Mouse (Mus musculus): ENCODE measurements around the gene Wtip.
"Not testable (repeated sequence)": the region's sequence is repeated elsewhere in the genome, so short reads cannot be mapped to it uniquely, and the experiment has no call there.

The Wtip gene

GRCm38 (mm10) chr7:34122987-34123720 lies 9.9 kb downstream of the Wtip start:
- in situ Hi-C loops (cut with MboI, MseI), result no loop called here

DNA sequence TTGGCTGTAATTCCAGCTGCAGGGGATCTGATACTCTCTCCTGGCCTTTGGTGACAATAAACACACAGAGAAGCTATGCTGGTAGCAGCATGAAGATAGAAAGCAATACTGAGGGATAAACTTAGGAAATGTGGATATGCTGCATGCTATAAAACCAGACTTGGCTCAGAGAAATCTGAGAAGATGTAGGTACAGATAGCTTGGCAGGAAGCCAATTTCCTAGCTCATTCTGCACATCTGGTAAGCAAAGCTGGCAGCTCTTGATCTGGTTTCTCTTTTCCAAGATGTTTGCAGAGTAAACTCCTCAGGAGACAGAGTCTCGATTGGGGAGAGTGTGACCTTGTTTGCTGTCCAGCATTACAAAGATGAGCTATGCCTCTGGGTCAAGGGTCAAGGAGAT lies 12.4 kb downstream of the Wtip start:
- in situ Hi-C loops (cut with MboI, MseI), result not testable (repeated sequence)

DNA sequence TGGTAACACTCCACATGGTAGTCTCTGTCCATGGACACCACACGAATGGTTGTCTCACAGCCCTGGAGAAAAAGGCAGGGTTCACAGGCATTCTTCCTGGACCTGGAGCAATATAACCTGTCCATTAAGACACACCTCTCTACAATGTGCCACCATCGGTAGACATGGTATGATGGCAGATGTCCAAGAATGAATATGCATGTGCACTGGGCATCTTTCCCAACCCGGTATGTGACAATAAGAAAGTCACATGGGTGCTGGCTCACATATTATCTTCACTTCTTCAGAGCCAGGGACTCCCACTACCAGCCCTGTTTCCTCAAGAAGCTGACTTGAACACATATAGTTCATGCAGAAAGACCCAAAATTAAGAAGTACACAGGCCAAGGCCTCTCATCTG lies 16.5 kb downstream of the Wtip start:
- in situ Hi-C loops (cut with MboI, MseI), result no loop called here

DNA sequence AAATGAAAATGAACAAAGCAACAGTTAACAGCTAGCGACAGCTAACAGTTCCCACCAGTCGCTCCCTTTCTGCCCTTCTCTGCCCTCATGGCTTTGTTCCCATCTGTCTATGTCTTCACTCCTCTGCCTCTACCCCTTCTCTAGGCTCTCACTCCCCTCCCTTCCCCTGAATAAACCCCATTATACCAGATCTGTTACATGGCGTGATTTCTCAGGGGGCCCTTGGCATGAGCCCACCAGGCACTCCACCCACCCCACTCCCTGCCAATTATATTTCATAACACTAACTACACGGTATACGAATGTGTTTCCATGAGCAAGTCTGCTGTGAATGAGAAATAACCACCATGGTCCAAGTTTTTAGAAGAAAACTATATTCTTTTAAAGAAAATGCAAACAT lies 23.9 kb downstream of the Wtip start:
- in situ Hi-C loops (cut with MboI, MseI), result no loop called here

DNA sequence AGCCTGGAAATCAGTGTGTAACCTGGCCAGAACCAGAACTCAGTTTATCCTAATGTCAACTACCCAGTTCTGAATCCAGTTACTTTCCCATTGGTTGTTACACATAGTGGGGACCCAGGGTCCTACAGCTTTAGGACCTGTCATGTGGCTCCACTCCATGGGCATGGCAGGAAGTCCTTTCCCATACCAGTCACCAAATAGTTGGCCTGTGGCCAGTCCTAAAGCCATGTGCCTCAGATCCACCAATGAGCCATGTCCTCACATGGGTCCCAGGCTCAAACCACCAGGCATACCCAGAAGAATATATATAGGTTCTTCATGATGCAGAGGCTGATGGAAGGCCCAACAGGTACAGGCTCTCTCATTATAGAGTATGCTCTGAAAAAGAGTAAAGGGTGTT lies 31.8 kb downstream of the Wtip start:
- in situ Hi-C loops (cut with MboI, MseI), result no loop called here

GRCm38 (mm10) chr7:34100002-34100401 lies 33.1 kb downstream of the Wtip start:
- in situ Hi-C loops (cut with MboI, MseI), result no loop called here

- in situ Hi-C loops (cut with MboI, MseI), result no loop called here
Observed at GRCm38 (mm10) chr7:34094911-34095481, 38.1 kb downstream of the Wtip start, which contains the start of gene Scgb1b30. Scgb1b30 (plus strand) TSS chr7:34095431.

DNA sequence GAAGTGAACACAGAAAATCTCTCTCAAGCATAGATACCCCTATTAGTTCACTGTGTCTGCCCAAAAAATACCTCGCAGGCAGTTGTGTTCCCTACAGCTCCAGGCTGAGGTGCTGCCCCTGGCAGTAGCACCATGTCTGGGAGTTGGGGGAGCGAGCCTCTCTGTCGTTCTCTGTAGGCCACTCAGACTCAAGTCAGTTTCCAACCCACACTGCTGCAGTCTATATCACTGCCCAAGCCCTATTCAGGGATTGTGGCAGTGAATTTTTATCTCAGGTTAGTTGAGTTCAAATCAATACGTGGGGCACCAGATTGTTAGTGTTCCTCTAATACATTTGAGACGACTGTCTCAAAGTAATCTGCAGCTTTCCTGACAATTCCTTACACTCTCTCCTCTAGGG lies 64.9 kb downstream of the Wtip start:
- in situ Hi-C loops (cut with MboI, MseI), result not testable (repeated sequence)

Measured in T-helper 2 cell (primary cell).